Mouse (Mus musculus) large intestine, adult 2 months (tissue): ENCODE measurements around the gene Ggn. TPM values are rescaled to one million over a fixed set of nuclear protein-coding genes. Genes with fewer than 3 reads are reported as not detected.
A peak's percentile ranks its signal among the peaks of the same experiment; 100 is the strongest.
"Not testable (repeated sequence)": the region's sequence is repeated elsewhere in the genome, so short reads cannot be mapped to it uniquely, and the experiment has no call there.

Experiments
- DNase-seq: peaks from one replicate; pipeline ENCODE4 v3.0.0-alpha.2; 2012; ENCODE audit warnings: low read depth, low spot score
- WGBS: fragments of 180-500 bp; shearing (Covaris S2); methylation state at CpG from one replicate; pipeline ENCODE4 v1.1.7; 2018; 5-methylcytosine and 5-hydroxymethylcytosine counted together
- polyA plus RNA-seq: library from polyadenylated mRNA; depleted of rRNA; stranded (reverse); fragments of >200 nt; gene quantifications from 2 replicates; pipeline ENCODE4 v1.2.3, GENCODE M21; 2012

Gene Ggn
- polyA plus RNA-seq, 1 experiment = 0.47 TPM

- WGBS = 2% methylated on average over 68 of the region's 68 CpGs
- peak; percentile 73 for DNase-seq
Measured at GRCm38 (mm10) chr7:29155838-29156782, 13.9 kb upstream of the Ggn start, which contains the start of gene Fam98c. Fam98c (minus strand) TSS chr7:29156234.

- DNase-seq = no peak
- WGBS = 29% methylated on average over 5 of the region's 5 CpGs
Measured at GRCm38 (mm10) chr7:29158264-29158663, 11.7 kb upstream of the Ggn start.

- DNase-seq = no peak
- 63% methylated on average over 5 of the region's 5 CpGs for WGBS
Measured at GRCm38 (mm10) chr7:29162294-29162693, 7.7 kb upstream of the Ggn start.

- WGBS = 14% methylated on average over 9 of the region's 9 CpGs
- peak; percentile 69 for DNase-seq
Measured at GRCm38 (mm10) chr7:29162750-29163525, 7.1 kb upstream of the Ggn start.

- WGBS = 48% methylated on average over 19 of the region's 19 CpGs
- DNase-seq = no peak
Measured at GRCm38 (mm10) chr7:29167656-29168055, 2.4 kb upstream of the Ggn start.

GRCm38 (mm10) chr7:29168121-29168695 lies 1.8 kb upstream of the Ggn start:
- DNase-seq = no peak
- WGBS = 33% methylated on average over 10 of the region's 10 CpGs

GRCm38 (mm10) chr7:29168791-29169230 lies 1.2 kb upstream of the Ggn start:
- DNase-seq = no peak
- WGBS = 7% methylated on average over 14 of the region's 14 CpGs

- WGBS = under 1% methylated on average over 39 of the region's 39 CpGs
- no peak for DNase-seq
Measured at GRCm38 (mm10) chr7:29169231-29170065, 562 bp upstream of the Ggn start.

GRCm38 (mm10) chr7:29170755-29171561 lies 948 bp downstream of the Ggn start:
- no peak for DNase-seq
- WGBS = 2% methylated on average over 43 of the region's 43 CpGs

- DNase-seq = no peak
- 14% methylated on average over 34 of the region's 34 CpGs for WGBS
Measured at GRCm38 (mm10) chr7:29171562-29172097, 1.6 kb downstream of the Ggn start.

GRCm38 (mm10) chr7:29172390-29173016 lies 2.5 kb downstream of the Ggn start:
- WGBS = 69% methylated on average over 32 of the region's 32 CpGs
- no peak for DNase-seq

- no peak for DNase-seq
- WGBS = 85% methylated on average over 4 of the region's 4 CpGs
Measured at GRCm38 (mm10) chr7:29178106-29178505, 8.1 kb downstream of the Ggn start.

- DNase-seq = no peak
- WGBS = 14% methylated on average over 7 of the region's 7 CpGs
Measured at GRCm38 (mm10) chr7:29179323-29179722, 9.3 kb downstream of the Ggn start.

GRCm38 (mm10) chr7:29180077-29180853 lies 10.3 kb downstream of the Ggn start, which contains the start of gene Psmd8:
Psmd8 (minus strand) TSS chr7:29180701.
- peak; percentile 98 for DNase-seq
- under 1% methylated on average over 62 of the region's 62 CpGs for WGBS

GRCm38 (mm10) chr7:29180854-29181236 lies 10.8 kb downstream of the Ggn start:
- no peak for DNase-seq
- 38% methylated on average over 5 of the region's 5 CpGs for WGBS

GRCm38 (mm10) chr7:29181323-29181722 lies 11.3 kb downstream of the Ggn start:
- 88% methylated on average over 4 of the region's 4 CpGs for WGBS
- not testable (repeated sequence) for DNase-seq

GRCm38 (mm10) chr7:29194230-29194629 lies 24.2 kb downstream of the Ggn start:
- not testable (repeated sequence) for DNase-seq
- WGBS = 15% methylated on average over 1 of the region's 1 CpGs
